In the genomic region with DNA sequence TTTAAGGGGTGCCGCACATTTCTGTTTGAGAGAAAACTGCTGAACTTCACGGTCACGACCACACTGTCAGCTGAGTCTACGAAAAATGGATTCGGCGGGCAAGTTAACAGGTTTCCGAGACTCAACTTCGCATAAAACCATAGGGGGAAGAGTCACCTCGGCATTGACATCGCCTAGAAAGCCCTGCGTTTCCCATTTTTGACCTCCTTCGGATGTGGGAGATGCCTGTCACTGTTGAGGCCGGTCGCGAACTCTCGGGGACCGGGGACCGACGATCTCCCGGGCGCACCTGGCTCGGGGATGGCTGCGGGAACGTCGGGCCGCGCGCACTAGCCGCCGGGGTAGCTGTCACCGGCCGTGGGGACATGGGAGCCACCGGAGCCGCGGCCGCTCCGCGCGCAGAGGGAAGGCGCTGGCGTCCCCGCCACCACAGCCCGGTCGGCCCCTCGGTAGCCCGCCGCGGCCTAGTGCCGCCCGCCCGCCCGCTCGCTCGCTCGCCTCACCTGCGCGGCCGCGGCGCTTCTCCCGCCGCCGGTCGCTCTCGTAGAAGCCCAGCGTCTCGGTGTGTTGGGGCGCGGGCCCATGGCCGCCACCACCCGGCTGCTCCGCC, we compare ENCODE assay signal across 8 mouse cellular contexts. TPM values are rescaled to one million over a fixed set of nuclear protein-coding genes. Genes with fewer than 3 reads are reported as not detected.
DNase-seq lines count a peak whose midpoint lies in the region; ATAC-seq lines count a peak whose summit lies in the region.

No protein-coding gene starts in this region.

- peak overlapping the region; percentile 86 for H3K4me2 ChIP-seq in heart, embryonic 12.5 days
- H3K4me2 ChIP-seq in stomach, embryonic 14.5 days (replicated peaks; ENCODE audit: low read depth, low read length), result peak overlapping the region; percentile 70

- peak overlapping the region; percentile 97 for H3K27ac ChIP-seq in embryonic facial prominence, embryonic 10.5 days (replicated peaks)
- peak overlapping the region; percentile 91 for H3K27ac ChIP-seq in heart, embryonic 12.5 days (ENCODE audit: poor library complexity, severe bottlenecking)
- peak overlapping the region; percentile 87 for H3K27ac ChIP-seq in stomach, embryonic 14.5 days (ENCODE audit: low read length)

- peak overlapping the region; percentile 92 for H3K4me3 ChIP-seq in embryonic facial prominence, embryonic 10.5 days
- peak overlapping the region; percentile 95 for H3K4me3 ChIP-seq in heart, embryonic 12.5 days
- peak overlapping the region; percentile 87 for H3K4me3 ChIP-seq in stomach, embryonic 14.5 days (ENCODE audit: low read depth, low read length)

- H3K9ac ChIP-seq in heart, embryonic 12.5 days, result peak overlapping the region; percentile 98
- H3K9ac ChIP-seq in stomach, embryonic 14.5 days (replicated peaks; ENCODE audit: low read depth, low read length), result peak overlapping the region; percentile 96

- WGBS in embryonic facial prominence, embryonic 10.5 days, result under 1% methylated on average over 72 of the region's 72 CpGs
- WGBS in heart, embryonic 12.5 days, result 1% methylated on average over 64 of the region's 72 CpGs
- under 1% methylated on average over 68 of the region's 72 CpGs for WGBS in large intestine, adult 2 months
- under 1% methylated on average over 43 of the region's 72 CpGs for WGBS in stomach, embryonic 14.5 days

- no peaks in the 10 kb centered on the region for H3K9me3 ChIP-seq in embryonic facial prominence, embryonic 10.5 days
- H3K9me3 ChIP-seq in heart, embryonic 12.5 days (replicated peaks), result no peaks in the 10 kb centered on the region
- H3K9me3 ChIP-seq in stomach, embryonic 14.5 days (ENCODE audit: control insufficient read depth, low read depth, low read length), result no peaks in the 10 kb centered on the region

- peak; percentile 62 to 70 for DNase-seq in cerebellum, postnatal 10 days
- no peak for DNase-seq in cerebellum, adult 11 months
- DNase-seq in CD4-positive helper T cell, adult 2 months (ENCODE audit: low read depth, low spot score), result peak; percentile 56
- no peak for DNase-seq in embryonic facial prominence, embryonic 10.5 days (ENCODE audit: low spot score)
- peak; percentile 8 for DNase-seq in large intestine, adult 2 months (ENCODE audit: low read depth, low spot score)

- H3K36me3 ChIP-seq in embryonic facial prominence, embryonic 10.5 days (replicated peaks), result 0 out of 2 replicates have a peak, but pooled peaks cover 6% of the 10 kb centered on the region
- H3K36me3 ChIP-seq in heart, embryonic 12.5 days, result no peaks in the 10 kb centered on the region
- H3K36me3 ChIP-seq in stomach, embryonic 14.5 days (ENCODE audit: control insufficient read depth, insufficient read depth, low read length), result no peaks in the 10 kb centered on the region

- peak; percentile 63 for ATAC-seq in heart, embryonic 12.5 days (ENCODE audit: insufficient number of reproducible peaks, low FRiP score)
- ATAC-seq in megakaryocyte progenitor cell, adult 5-6 weeks (replicated peaks; ENCODE audit: poor library complexity), result 0 out of 2 replicates have a peak, but pooled peaks have one; percentile 1
- ATAC-seq in stomach, embryonic 14.5 days (ENCODE audit: insufficient number of reproducible peaks, insufficient read depth, low FRiP score, low read depth), result peak; percentile 60

- no peaks in the 10 kb centered on the region for H3K27me3 ChIP-seq in embryonic facial prominence, embryonic 10.5 days (replicated peaks; ENCODE audit: low read depth, poor library complexity, severe bottlenecking)
- H3K27me3 ChIP-seq in heart, embryonic 12.5 days (replicated peaks), result no peaks in the 10 kb centered on the region
- H3K27me3 ChIP-seq in stomach, embryonic 14.5 days (ENCODE audit: control insufficient read depth, insufficient read depth, low read length), result no peaks in the 10 kb centered on the region

- peaks cover 37% of the 10 kb centered on the region for H3K4me1 ChIP-seq in embryonic facial prominence, embryonic 10.5 days
- peaks cover 28% of the 10 kb centered on the region for H3K4me1 ChIP-seq in heart, embryonic 12.5 days (replicated peaks)
- peaks cover 15% of the 10 kb centered on the region; the same call in 1 of the 2 replicates for H3K4me1 ChIP-seq in stomach, embryonic 14.5 days (ENCODE audit: control insufficient read depth, insufficient read depth, low read length)

RNA-seq across cellular contexts. Expression of a gene that starts 0.4 kb away (rescaled TPM):
- 23.0 and 25.5 TPM in 2 replicates for polyA plus RNA-seq in embryonic facial prominence, embryonic 10.5 days (2016; fragmentation: Nextera tagmentation; extraction: Ambion mirVana)
- polyA plus RNA-seq in heart, embryonic 12.5 days (2016; fragmentation: Nextera tagmentation; extraction: Ambion mirVana), result 28.3 and 32.6 TPM in 2 replicates
- polyA plus RNA-seq in large intestine, adult 2 months (2012; rRNA removed), result 15.6 and 21.8 TPM in 2 replicates
- total RNA-seq in megakaryocyte progenitor cell, adult 5-6 weeks (2015), result 60.7 and 72.6 TPM in 2 replicates
- total RNA-seq in megakaryocyte progenitor cell, adult 5-6 weeks (2017), result 68.6 and 75.2 TPM in 2 replicates
- polyA plus RNA-seq in stomach, embryonic 14.5 days (2014; fragmentation: Nextera tagmentation; extraction: Ambion mirVana), result 34.0 and 38.1 TPM in 2 replicates

Comparison
In these comparisons a context has a peak if more than half of its experiments do, and no peak if none do; other contexts are left out.
1. DNase-seq: peak in cerebellum, postnatal 10 days (2 of 2), CD4-positive helper T cell, adult 2 months (single experiment) and large intestine, adult 2 months (single experiment); none in cerebellum, adult 11 months (single experiment) and embryonic facial prominence, embryonic 10.5 days (single experiment).
2. ATAC-seq: peak in every context shown above with its lines; median percentile 63 in heart, embryonic 12.5 days; 60 in stomach, embryonic 14.5 days; 1 in megakaryocyte progenitor cell, adult 5-6 weeks.
3. Peak in every context shown above with its lines, with median percentiles within 50 percentile points of each other: H3K27ac ChIP-seq and H3K4me3 ChIP-seq.